Mouse (Mus musculus) C2C12 (cell line): Measurements from ENCODE around the gene Zbtb9. TPM values are rescaled to one million over a fixed set of nuclear protein-coding genes. Genes with fewer than 3 reads are reported as not detected.

Experiments
- H3K27me3 ChIP-seq: one replicate; pipeline ENCODE4 v1.6.1; 2011; ENCODE audit not compliant: control insufficient read depth, insufficient read depth, insufficient read length
- H3K36me3 ChIP-seq: one replicate; pipeline ENCODE4 v1.6.1; 2011; ENCODE audit not compliant: control insufficient read depth, insufficient read depth
- H3K4me3 ChIP-seq: one replicate; pipeline ENCODE4 v1.5.1; 2011; ENCODE audit warnings: mild to moderate bottlenecking, control low read depth; ENCODE audit not compliant: poor library complexity, insufficient read depth, severe bottlenecking
- H3K79me2 ChIP-seq: one replicate; pipeline ENCODE4 v1.6.1; 2011; ENCODE audit not compliant: control insufficient read depth, insufficient read depth
- H3K79me3 ChIP-seq: one replicate; pipeline ENCODE4 v1.6.1; 2011; ENCODE audit warnings: low read depth, control low read depth
- H3ac ChIP-seq: one replicate; pipeline ENCODE3; 2011; ENCODE audit warnings: low read depth; ENCODE audit not compliant: control insufficient read depth, insufficient read length
- CEBPB ChIP-seq: IDR thresholded peaks from one replicate; pipeline ENCODE4 v1.6.1; 2011; ENCODE audit warnings: low read depth, mild to moderate bottlenecking, control low read depth, moderate library complexity
- CTCF ChIP-seq: IDR thresholded peaks from one replicate; pipeline ENCODE4 v1.5.1; 2011; ENCODE audit not compliant: control insufficient read depth, insufficient read depth, insufficient read length
- FOSL1 ChIP-seq: IDR thresholded peaks from one replicate; pipeline ENCODE4 v1.8.0; 2011; ENCODE audit warnings: mild to moderate bottlenecking, low read length; ENCODE audit not compliant: poor library complexity, insufficient read depth, severe bottlenecking
- MAX ChIP-seq: IDR thresholded peaks from one replicate; pipeline ENCODE4 v1.6.1; 2011; ENCODE audit warnings: mild to moderate bottlenecking, control low read depth
- MYOD1 ChIP-seq: IDR thresholded peaks from one replicate; pipeline ENCODE4 v1.6.1; 2011; ENCODE audit warnings: low read depth; ENCODE audit not compliant: control insufficient read depth, insufficient read length
- MYOG ChIP-seq: IDR thresholded peaks from one replicate; pipeline ENCODE4 v1.6.1; 2011; ENCODE audit not compliant: control insufficient read depth, insufficient read length; ENCODE audit errors: extremely low read depth
- USF1 ChIP-seq: IDR thresholded peaks from one replicate; pipeline ENCODE4 v1.6.1; 2011; ENCODE audit warnings: low read depth, mild to moderate bottlenecking, control low read depth, moderate library complexity
- polyA plus RNA-seq: library from polyadenylated mRNA; unstranded; fragments of >200 nt; fragmentation: generic; extraction: Trizol; gene quantifications from one replicate; pipeline ENCODE4 v1.2.1, GENCODE M21; 2012; ENCODE audit warnings: missing spikeins

Zbtb9 gene
- polyA plus RNA-seq, 1 experiment = 6.8 TPM

DNA sequence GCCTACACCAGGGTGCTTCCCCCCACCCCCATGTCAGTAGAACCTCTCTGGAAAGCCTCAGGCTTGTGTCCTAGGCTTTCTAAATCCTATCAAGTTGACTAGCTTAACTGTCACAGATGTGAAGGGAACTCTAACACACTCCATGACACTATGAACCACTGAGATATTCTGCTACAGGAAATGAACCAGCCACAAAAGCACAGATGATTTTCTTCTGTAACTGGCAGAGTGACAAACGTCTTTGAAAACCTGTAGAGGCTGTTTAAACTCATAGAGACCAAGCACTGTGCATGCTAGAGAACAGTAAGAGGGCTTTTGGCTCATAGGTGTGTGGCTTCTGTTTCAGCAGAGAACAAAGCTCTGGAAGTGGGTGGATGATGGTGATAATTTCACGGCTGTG, 8.1 kb downstream of the Zbtb9 start:
- peaks cover 3% of the 10 kb centered on the region for H3K79me3 ChIP-seq
- H3K36me3 ChIP-seq = peaks cover 26% of the 10 kb centered on the region
- H3ac ChIP-seq = no peak overlapping the region
- H3K4me3 ChIP-seq = no peak overlapping the region
- no peak for TF ChIP-seq MYOD1
- TF ChIP-seq CEBPB = no peak
- no peak for TF ChIP-seq FOSL1
- no peak for TF ChIP-seq USF1
- TF ChIP-seq CTCF = no peak
- TF ChIP-seq MAX = no peak
- TF ChIP-seq MYOG = no peak
- H3K27me3 ChIP-seq = no peaks in the 10 kb centered on the region
- H3K79me2 ChIP-seq = peaks cover 8% of the 10 kb centered on the region

DNA sequence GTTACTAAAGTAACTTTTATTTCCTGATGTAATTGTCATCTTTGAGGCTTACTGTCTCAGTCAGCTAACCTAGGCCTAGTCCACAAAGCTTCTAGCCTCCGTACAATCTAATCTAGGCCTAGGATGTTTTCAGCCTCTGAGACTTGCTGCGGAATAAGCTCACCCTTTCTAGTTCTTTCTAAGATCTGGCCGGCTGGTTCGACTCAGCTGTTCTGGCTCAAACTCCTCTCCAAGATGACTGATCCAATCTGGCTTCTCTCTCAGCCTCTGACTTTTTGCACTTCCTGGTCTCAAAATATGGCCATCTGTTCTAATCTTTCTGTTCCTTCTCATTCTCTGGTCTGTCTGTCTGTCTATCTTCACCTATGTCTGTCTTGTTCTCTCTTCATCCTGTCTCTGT, 10.4 kb downstream of the Zbtb9 start:
- Histone ChIP-seq H3K36me3 (peaks cover 7% of the 10 kb centered on the region), H3ac (no peak overlapping the region), H3K27me3 (no peaks in the 10 kb centered on the region), H3K79me3 (no peaks in the 10 kb centered on the region), H3K79me2 (no peaks in the 10 kb centered on the region), H3K4me3 (no peak overlapping the region)
- TF ChIP-seq MYOG (no peak), USF1 (no peak)

GRCm38 (mm10) chr17:26985503-26986179, 12.7 kb downstream of the Zbtb9 start:
- no peaks in the 10 kb centered on the region for H3K36me3 ChIP-seq
- H3K79me3 ChIP-seq = no peaks in the 10 kb centered on the region
- no peaks in the 10 kb centered on the region for H3K79me2 ChIP-seq
- H3ac ChIP-seq = no peak overlapping the region
- no peaks in the 10 kb centered on the region for H3K27me3 ChIP-seq
- H3K4me3 ChIP-seq = no peak overlapping the region
- no peak for TF ChIP-seq USF1
- no peak for TF ChIP-seq CEBPB
- TF ChIP-seq MYOG = no peak
- TF ChIP-seq CTCF = no peak
- TF ChIP-seq FOSL1 = no peak
- no peak for TF ChIP-seq MAX
- no peak for TF ChIP-seq MYOD1

GRCm38 (mm10) chr17:26990521-26990920, 17.6 kb downstream of the Zbtb9 start:
- H3K36me3 ChIP-seq = no peaks in the 10 kb centered on the region
- no peak for TF ChIP-seq MAX
- TF ChIP-seq FOSL1 = no peak
- H3K79me2 ChIP-seq = no peaks in the 10 kb centered on the region
- H3K4me3 ChIP-seq = no peak overlapping the region
- no peaks in the 10 kb centered on the region for H3K27me3 ChIP-seq
- H3K79me3 ChIP-seq = no peaks in the 10 kb centered on the region
- H3ac ChIP-seq = no peak overlapping the region

DNA sequence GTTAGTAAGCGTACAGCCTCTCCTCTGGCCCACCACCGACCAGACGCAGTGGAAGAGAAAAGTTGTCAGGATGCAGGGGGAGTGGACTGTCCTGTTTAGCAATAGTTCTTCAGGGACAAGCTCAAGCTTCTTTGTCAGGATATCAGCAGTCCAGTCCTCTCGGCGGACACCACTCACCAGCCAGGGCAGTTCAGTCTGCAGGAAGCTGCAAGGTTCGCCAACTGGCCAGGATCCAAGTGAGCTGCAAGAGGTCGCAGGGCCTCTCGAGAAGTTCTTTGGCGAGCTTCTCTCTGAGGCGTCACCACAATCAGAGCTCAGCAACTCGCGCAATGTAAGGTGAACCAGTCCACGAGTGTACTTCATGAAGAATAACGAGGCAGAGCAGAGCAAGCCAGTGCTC, 21.4 kb downstream of the Zbtb9 start:
- no peak overlapping the region for H3ac ChIP-seq
- H3K79me2 ChIP-seq = no peaks in the 10 kb centered on the region
- no peaks in the 10 kb centered on the region for H3K36me3 ChIP-seq
- H3K27me3 ChIP-seq = no peaks in the 10 kb centered on the region
- no peak overlapping the region for H3K4me3 ChIP-seq
- TF ChIP-seq MYOG (no peak), MAX (no peak), MYOD1 (no peak), FOSL1 (no peak), USF1 (no peak), CEBPB (no peak), CTCF (no peak)
- H3K79me3 ChIP-seq = no peaks in the 10 kb centered on the region

DNA sequence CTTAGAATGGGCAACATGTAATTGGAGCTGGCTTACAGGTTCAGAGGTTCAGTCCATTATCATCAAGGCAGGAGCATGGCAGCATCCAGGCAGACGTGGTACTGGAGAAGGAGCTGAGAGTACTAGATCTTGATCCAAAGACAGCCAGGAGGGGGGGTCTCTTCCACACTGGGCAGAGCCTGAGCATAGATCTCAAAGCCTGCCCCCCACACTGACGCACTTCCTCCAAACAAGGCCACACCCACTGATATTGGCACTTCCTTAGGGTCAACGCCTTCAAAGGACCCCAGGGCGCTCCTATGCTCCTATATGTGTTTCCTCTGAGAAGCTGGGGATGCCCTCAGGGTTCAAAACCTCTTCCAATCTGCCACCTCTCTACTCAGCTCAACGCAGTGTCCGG, 22.0 kb downstream of the Zbtb9 start:
- H3K27me3 ChIP-seq = no peaks in the 10 kb centered on the region
- no peaks in the 10 kb centered on the region for H3K79me2 ChIP-seq
- no peak overlapping the region for H3K4me3 ChIP-seq
- H3ac ChIP-seq = no peak overlapping the region
- TF ChIP-seq FOSL1 (no peak), CTCF (no peak), MYOG (no peak), USF1 (no peak), MYOD1 (no peak), CEBPB (no peak), MAX (no peak)
- no peaks in the 10 kb centered on the region for H3K36me3 ChIP-seq
- no peaks in the 10 kb centered on the region for H3K79me3 ChIP-seq
